Mouse (Mus musculus) Patski (cell line): ENCODE results near the gene Lfng. TPM values are rescaled to one million over a fixed set of nuclear protein-coding genes. Genes with fewer than 3 reads are reported as not detected.

Experiments
- ATAC-seq: fragments of 100-300 bp; one replicate; pipeline ENCODE4 v1.8.0; 2021
- CTCF ChIA-PET: fragments of 350-600 bp; sonication (Branson Sonifier 250); formaldehyde crosslinking; loops from one replicate; lab custom pipeline; 2022; ENCODE audit warnings: inconsistent platforms; lab: Charles Lee
- POLR2A ChIA-PET: fragments of 350-600 bp; sonication (Branson Sonifier 250); formaldehyde crosslinking; loops from one replicate; lab custom pipeline; 2022; ENCODE audit warnings: antibody characterized with exemption, inconsistent platforms; lab: Charles Lee
- DNase-seq: peaks from one replicate; pipeline ENCODE4 v3.0.0-alpha.2; 2011; ENCODE audit warnings: low read depth, low spot score
- H3K27me3 ChIP-seq: fragments of 371-371 bp; one replicate; pipeline ENCODE4 v1.5.1; 2021
- CTCF ChIP-seq: fragments of 100-300 bp; IDR thresholded peaks from one replicate; pipeline ENCODE4 v1.5.1; 2021
- in situ Hi-C: fragments of 300-500 bp; cut with MboI; formaldehyde crosslinking; loops from 3 replicates; pipeline ENCODE4 v1.11.1; 2018; ENCODE audit warnings: low pct_unique_long_range_greater_than_20kb, mixed read lengths
- polyA plus RNA-seq: library from polyadenylated mRNA; unstranded; gene quantifications from one replicate; pipeline ENCODE4 v1.2.3, GENCODE M21; 2021

The Lfng gene
- polyA plus RNA-seq, 1 experiment from 2014 or later, result 56.0 TPM

- POLR2A ChIA-PET, result interaction anchor here (1.1 to 1.5 kb wide), 2 partner anchors 10 to 38 kb away, joined by 3 to 4 read pairs; partner anchors contain the start of gene Lfng
- no peak for TF ChIP-seq CTCF
- ATAC-seq, result no peak
- CTCF ChIA-PET, result interaction anchor here (0.8 to 1.9 kb wide), 4 partner anchors 35 to 51 kb away, joined by 3 to 6 read pairs (median 4); no protein-coding TSS in a partner anchor
- in situ Hi-C loops, result loop anchor here (5.0 kb wide), 1 partner anchor 38 kb away; the partner anchor contains the start of gene Lfng
- H3K27me3 ChIP-seq, result no peaks in the 10 kb centered on the region
- DNase-seq, result no peak
Observed at GRCm38 (mm10) chr5:140569032-140569595, 38.0 kb upstream of the Lfng start.

- POLR2A ChIA-PET, result no interaction called here
- DNase-seq (no peak), ATAC-seq (no peak)
- in situ Hi-C loops, result no loop called here
- CTCF ChIA-PET, result no interaction called here
- no peak for TF ChIP-seq CTCF
- H3K27me3 ChIP-seq, result no peaks in the 10 kb centered on the region
Observed at GRCm38 (mm10) chr5:140570223-140570870, 36.8 kb upstream of the Lfng start.

GRCm38 (mm10) chr5:140571201-140571600 lies 35.9 kb upstream of the Lfng start:
- DNase-seq (no peak), ATAC-seq (no peak)
- no peak for TF ChIP-seq CTCF
- ChIA-PET CTCF (no interaction called here), POLR2A (no interaction called here)
- in situ Hi-C loops, result no loop called here
- no peaks in the 10 kb centered on the region for H3K27me3 ChIP-seq

- DNase-seq, result no peak
- in situ Hi-C loops, result no loop called here
- ChIA-PET POLR2A (no interaction called here), CTCF (interaction anchor here (1.9 kb wide), 1 partner anchor 19 kb away, joined by 4 read pairs; no protein-coding TSS in a partner anchor)
- no peak for ATAC-seq
- TF ChIP-seq CTCF, result no peak
- H3K27me3 ChIP-seq, result no peaks in the 10 kb centered on the region
Observed at GRCm38 (mm10) chr5:140571673-140572072, 35.4 kb upstream of the Lfng start.

GRCm38 (mm10) chr5:140572611-140573010 lies 34.5 kb upstream of the Lfng start:
- POLR2A ChIA-PET, result no interaction called here
- CTCF ChIA-PET, result interaction anchor here (1.9 kb wide), 1 partner anchor 18 kb away, joined by 4 read pairs; no protein-coding TSS in a partner anchor
- no peaks in the 10 kb centered on the region for H3K27me3 ChIP-seq
- in situ Hi-C loops, result no loop called here
- no peak for TF ChIP-seq CTCF
- ATAC-seq (no peak), DNase-seq (no peak)

GRCm38 (mm10) chr5:140575381-140575866 lies 31.7 kb upstream of the Lfng start:
- no peak for DNase-seq
- no peaks in the 10 kb centered on the region for H3K27me3 ChIP-seq
- in situ Hi-C loops, result no loop called here
- CTCF ChIA-PET, result no interaction called here
- POLR2A ChIA-PET, result interaction anchor here (0.6 to 1.0 kb wide), 2 partner anchors 17 to 32 kb away, joined by 3 read pairs; no protein-coding TSS in a partner anchor
- no peak for ATAC-seq
- TF ChIP-seq CTCF, result no peak

- POLR2A ChIA-PET, result interaction anchor here (1.4 kb wide), 1 partner anchor 11 kb away, joined by 3 read pairs; no protein-coding TSS in a partner anchor
Observed at GRCm38 (mm10) chr5:140579221-140579620, 27.9 kb upstream of the Lfng start.

GRCm38 (mm10) chr5:140579771-140580170 lies 27.3 kb upstream of the Lfng start:
- no peak for DNase-seq
- ATAC-seq, result no peak
- CTCF ChIA-PET, result interaction anchor here (2.2 kb wide), 1 partner anchor 12 kb away, joined by 6 read pairs; no protein-coding TSS in a partner anchor
- in situ Hi-C loops, result no loop called here
- POLR2A ChIA-PET, result no interaction called here
- H3K27me3 ChIP-seq, result no peaks in the 10 kb centered on the region
- no peak for TF ChIP-seq CTCF

More at GRCm38 (mm10) chr5:140579221-140579620, 27.9 kb upstream of the Lfng start:
- CTCF ChIA-PET, result interaction anchor here (2.2 kb wide), 1 partner anchor 12 kb away, joined by 6 read pairs; no protein-coding TSS in a partner anchor
- ATAC-seq (no peak), DNase-seq (no peak)
- in situ Hi-C loops, result no loop called here
- H3K27me3 ChIP-seq, result no peaks in the 10 kb centered on the region
- no peak for TF ChIP-seq CTCF

GRCm38 (mm10) chr5:140581569-140581968 lies 25.6 kb upstream of the Lfng start:
- DNase-seq (no peak), ATAC-seq (no peak)
- ChIA-PET POLR2A (no interaction called here), CTCF (interaction anchor here (0.7 kb wide), 1 partner anchor 26 kb away, joined by 3 read pairs; no protein-coding TSS in a partner anchor)
- H3K27me3 ChIP-seq, result no peaks in the 10 kb centered on the region
- in situ Hi-C loops, result no loop called here
- TF ChIP-seq CTCF, result no peak

GRCm38 (mm10) chr5:140582995-140583731 lies 24.0 kb upstream of the Lfng start:
- ATAC-seq, result peak; percentile 24

More at GRCm38 (mm10) chr5:140582995-140583731, 24.0 kb upstream of the Lfng start:
- DNase-seq, result no peak
- ChIA-PET CTCF (interaction anchor here (1.3 kb wide), 1 partner anchor 15 kb away, joined by 3 read pairs; no protein-coding TSS in a partner anchor), POLR2A (interaction anchor here (1.4 kb wide), 1 partner anchor 13 kb away, joined by 4 read pairs; no protein-coding TSS in a partner anchor)
- no peaks in the 10 kb centered on the region for H3K27me3 ChIP-seq
- TF ChIP-seq CTCF, result no peak
- in situ Hi-C loops, result no loop called here
